Mouse (Mus musculus): ENCODE data around the gene Luzp4. TPM values are rescaled to one million over a fixed set of nuclear protein-coding genes. Genes with fewer than 3 reads are reported as not detected.

Luzp4 gene
- polyA plus RNA-seq (2017; shearing (Covaris generic)) = not detected

GRCm38 (mm10) chrX:148857340-148857739 is at the start of gene Luzp4:
Gene Luzp4 (plus strand): TSS chrX:148857640.

Other genes with a start within 250 kb of the Luzp4 start
- gene Gm8334, start 242.5 kb upstream of the Luzp4 start, polyA plus RNA-seq (2017; shearing (Covaris generic)) = 0.22 TPM
- gene Gm15127, start 194.0 kb upstream of the Luzp4 start, polyA plus RNA-seq (2017; shearing (Covaris generic)) = 0.19 TPM
- gene Ott, start 216.6 kb downstream of the Luzp4 start, polyA plus RNA-seq (2017; shearing (Covaris generic)) = not detected